Mouse (Mus musculus) hindbrain, embryonic 11.5 days (tissue): ENCODE results near the gene Eps15. TPM values are rescaled to one million over a fixed set of nuclear protein-coding genes. Genes with fewer than 3 reads are reported as not detected.

Source experiments
- ATAC-seq: fragments of 200-750 bp; cut with Nextera tagmentation; 2 replicates; pipeline ENCODE4 v1.8.0; 2017; ENCODE audit warnings: mild to moderate bottlenecking, moderate TSS enrichment, moderate library complexity; ENCODE audit not compliant: low FRiP score
- DNase-seq: peaks from one replicate; pipeline ENCODE4 v3.0.0-alpha.2; 2015; ENCODE audit warnings: low spot score
- H3K27ac ChIP-seq: fragments of 300-500 bp; sonication (generic); 2 replicates; pipeline ENCODE4 v1.5.1; 2014; ENCODE audit warnings: mild to moderate bottlenecking, low read depth, low read length
- H3K27me3 ChIP-seq: fragments of 300-500 bp; sonication (generic); 2 replicates; pipeline ENCODE4 v1.6.1; 2014; ENCODE audit warnings: mild to moderate bottlenecking, low read length, moderate library complexity, mixed read lengths; ENCODE audit not compliant: control insufficient read depth, insufficient read depth
- H3K36me3 ChIP-seq: fragments of 300-500 bp; sonication (generic); 2 replicates; pipeline ENCODE4 v1.6.1; 2014; ENCODE audit warnings: mild to moderate bottlenecking, low read length, moderate library complexity, mixed read lengths; ENCODE audit not compliant: control insufficient read depth, insufficient read depth
- H3K4me1 ChIP-seq: fragments of 300-500 bp; sonication (generic); replicated peaks from 2 replicates; pipeline ENCODE4 v1.6.1; 2014; ENCODE audit warnings: low read length, mixed read lengths; ENCODE audit not compliant: control insufficient read depth, insufficient read depth
- H3K4me2 ChIP-seq: fragments of 300-500 bp; sonication (generic); replicated peaks from 2 replicates; pipeline ENCODE4 v1.6.1; 2014; ENCODE audit warnings: mild to moderate bottlenecking, low read depth, low read length
- H3K4me3 ChIP-seq: fragments of 300-500 bp; sonication (generic); 2 replicates; pipeline ENCODE4 v1.5.1; 2014; ENCODE audit warnings: low read depth, low read length
- H3K9ac ChIP-seq: fragments of 300-500 bp; sonication (generic); 2 replicates; pipeline ENCODE4 v1.6.1; 2014; ENCODE audit warnings: low read depth, low read length
- H3K9me3 ChIP-seq: fragments of 300-500 bp; sonication (generic); 2 replicates; pipeline ENCODE4 v1.6.1; 2016; ENCODE audit warnings: low read length; ENCODE audit not compliant: control insufficient read depth
- WGBS: fragments of 180-500 bp; shearing (Covaris S2); extraction: QIAGEN DNeasy Blood & Tissue Kit; methylation state at CpG from one replicate; pipeline ENCODE4 v1.1.7; 2014; 5-methylcytosine and 5-hydroxymethylcytosine counted together
- polyA plus RNA-seq: library from polyadenylated mRNA; unstranded; fragments of >200 nt; fragmentation: Nextera tagmentation; extraction: Ambion mirVana; gene quantifications from 2 replicates; pipeline ENCODE4 v1.2.1, GENCODE M21; 2014

The Eps15 gene
- polyA plus RNA-seq, 1 experiment from 2014 or later = 53.6 TPM

GRCm38 (mm10) chr4:109281161-109281560, 1.1 kb downstream of the Eps15 start:
- WGBS = 10% methylated on average over 4 of the region's 4 CpGs
- Histone ChIP-seq H3K27ac (no peak overlapping the region), H3K9me3 (no peaks in the 10 kb centered on the region), H3K4me3 (peak overlapping the region; percentile 84), H3K4me1 (0 out of 2 replicates have a peak, but pooled peaks cover 2% of the 10 kb centered on the region), H3K27me3 (0 out of 2 replicates have a peak, but pooled peaks cover 2% of the 10 kb centered on the region), H3K36me3 (no peaks in the 10 kb centered on the region), H3K9ac (peak overlapping the region; percentile 77; the same call in 1 of the 2 replicates), H3K4me2 (peak overlapping the region; percentile 85)
- DNase-seq (no peak), ATAC-seq (no peak)

GRCm38 (mm10) chr4:109281946-109282345, 1.9 kb downstream of the Eps15 start:
- no peak for ATAC-seq
- H3K27me3 ChIP-seq = 0 out of 2 replicates have a peak, but pooled peaks cover 2% of the 10 kb centered on the region
- H3K4me2 ChIP-seq = no peak overlapping the region
- H3K9ac ChIP-seq = no peak overlapping the region
- WGBS = 83% methylated on average over 1 of the region's 1 CpGs
- no peaks in the 10 kb centered on the region for H3K36me3 ChIP-seq
- H3K27ac ChIP-seq = no peak overlapping the region
- 0 out of 2 replicates have a peak, but pooled peaks cover 2% of the 10 kb centered on the region for H3K4me1 ChIP-seq
- H3K4me3 ChIP-seq = no peak overlapping the region
- no peaks in the 10 kb centered on the region for H3K9me3 ChIP-seq
- no peak for DNase-seq

- Histone ChIP-seq H3K4me1 (no peaks in the 10 kb centered on the region), H3K27ac (no peak overlapping the region), H3K9ac (no peak overlapping the region), H3K27me3 (no peaks in the 10 kb centered on the region), H3K4me3 (no peak overlapping the region), H3K4me2 (no peak overlapping the region), H3K36me3 (no peaks in the 10 kb centered on the region), H3K9me3 (no peaks in the 10 kb centered on the region)
- ATAC-seq (no peak), DNase-seq (no peak)
Observed at GRCm38 (mm10) chr4:109294629-109295028, 14.6 kb downstream of the Eps15 start.

- no peak overlapping the region for H3K27ac ChIP-seq
- ATAC-seq (no peak), DNase-seq (no peak)
- H3K4me1 ChIP-seq = no peaks in the 10 kb centered on the region
- H3K9ac ChIP-seq = no peak overlapping the region
- H3K9me3 ChIP-seq = no peaks in the 10 kb centered on the region
- H3K4me3 ChIP-seq = no peak overlapping the region
- no peaks in the 10 kb centered on the region for H3K27me3 ChIP-seq
- H3K4me2 ChIP-seq = no peak overlapping the region
- H3K36me3 ChIP-seq = no peaks in the 10 kb centered on the region
- WGBS = 80% methylated on average over 2 of the region's 2 CpGs
Observed at GRCm38 (mm10) chr4:109296510-109296909, 16.4 kb downstream of the Eps15 start.

GRCm38 (mm10) chr4:109299136-109299535, 19.1 kb downstream of the Eps15 start:
- no peaks in the 10 kb centered on the region for H3K36me3 ChIP-seq
- H3K27me3 ChIP-seq = no peaks in the 10 kb centered on the region
- no peak overlapping the region for H3K27ac ChIP-seq
- H3K9me3 ChIP-seq = no peaks in the 10 kb centered on the region
- no peak overlapping the region for H3K4me3 ChIP-seq
- H3K4me2 ChIP-seq = no peak overlapping the region
- ATAC-seq (no peak), DNase-seq (no peak)
- H3K9ac ChIP-seq = no peak overlapping the region
- no peaks in the 10 kb centered on the region for H3K4me1 ChIP-seq

- H3K27ac ChIP-seq = no peak overlapping the region
- H3K36me3 ChIP-seq = no peaks in the 10 kb centered on the region
- no peaks in the 10 kb centered on the region for H3K9me3 ChIP-seq
- no peaks in the 10 kb centered on the region for H3K4me1 ChIP-seq
- H3K9ac ChIP-seq = no peak overlapping the region
- H3K4me3 ChIP-seq = no peak overlapping the region
- H3K27me3 ChIP-seq = no peaks in the 10 kb centered on the region
- ATAC-seq = no peak
- H3K4me2 ChIP-seq = no peak overlapping the region
- no peak for DNase-seq
Observed at GRCm38 (mm10) chr4:109316941-109317894, 37.1 kb downstream of the Eps15 start.

- no peak for ATAC-seq
- Histone ChIP-seq H3K4me1 (no peaks in the 10 kb centered on the region), H3K4me3 (no peak overlapping the region), H3K27me3 (no peaks in the 10 kb centered on the region), H3K9me3 (no peaks in the 10 kb centered on the region), H3K9ac (no peak overlapping the region), H3K36me3 (no peaks in the 10 kb centered on the region), H3K27ac (no peak overlapping the region), H3K4me2 (no peak overlapping the region)
- 85% methylated on average over 4 of the region's 4 CpGs for WGBS
- no peak for DNase-seq
Observed at GRCm38 (mm10) chr4:109336796-109337195, 56.7 kb downstream of the Eps15 start.

GRCm38 (mm10) chr4:109341222-109341621, 61.2 kb downstream of the Eps15 start:
- Histone ChIP-seq H3K9me3 (no peaks in the 10 kb centered on the region), H3K9ac (no peak overlapping the region), H3K27ac (no peak overlapping the region), H3K36me3 (no peaks in the 10 kb centered on the region), H3K4me1 (no peaks in the 10 kb centered on the region), H3K4me3 (no peak overlapping the region), H3K27me3 (no peaks in the 10 kb centered on the region), H3K4me2 (no peak overlapping the region)
- WGBS = 82% methylated on average over 1 of the region's 1 CpGs
- DNase-seq (no peak), ATAC-seq (no peak)
